Mouse (Mus musculus) ES-Bruce4 (cell line): Measurements from ENCODE around the gene Ppp2r5d. TPM values are rescaled to one million over a fixed set of nuclear protein-coding genes. Genes with fewer than 3 reads are reported as not detected.

ENCODE experiments used
- H3K27ac ChIP-seq: 2 replicates; pipeline ENCODE4 v1.5.1; 2012; ENCODE audit warnings: low read length, inconsistent platforms; ENCODE audit not compliant: insufficient read depth
- H3K27me3 ChIP-seq: 2 replicates; pipeline ENCODE4 v1.6.1; 2012; ENCODE audit warnings: mild to moderate bottlenecking, low read length, inconsistent platforms; ENCODE audit not compliant: control insufficient read depth, poor library complexity, insufficient read depth, severe bottlenecking
- H3K36me3 ChIP-seq: 2 replicates; pipeline ENCODE4 v1.6.1; 2012; ENCODE audit warnings: inconsistent platforms, mild to moderate bottlenecking, low read length, moderate library complexity; ENCODE audit not compliant: control insufficient read depth, poor library complexity, insufficient read depth, severe bottlenecking
- H3K4me1 ChIP-seq: one replicate; pipeline ENCODE4 v1.8.1; 2011; ENCODE audit warnings: low read length; ENCODE audit not compliant: control insufficient read depth, insufficient read depth
- H3K4me3 ChIP-seq: 2 replicates; pipeline ENCODE4 v1.5.1; 2011; ENCODE audit warnings: low read depth, mild to moderate bottlenecking, low read length
- H3K9ac ChIP-seq: 2 replicates; pipeline ENCODE4 v1.6.1; 2012; ENCODE audit warnings: low read depth, mild to moderate bottlenecking, inconsistent platforms; ENCODE audit not compliant: poor library complexity, severe bottlenecking
- H3K9me3 ChIP-seq: replicated peaks from 2 replicates; pipeline ENCODE4 v1.6.1; 2012; ENCODE audit warnings: mild to moderate bottlenecking, low read length, inconsistent platforms; ENCODE audit not compliant: control insufficient read depth, poor library complexity, insufficient read depth, severe bottlenecking
- CTCF ChIP-seq: IDR thresholded peaks from one replicate; pipeline ENCODE4 v1.8.1; 2011; ENCODE audit warnings: low read depth, low read length
- EP300 ChIP-seq: IDR thresholded peaks from 2 replicates; pipeline ENCODE4 v1.6.1; 2011; ENCODE audit warnings: low read depth, low read length; ENCODE audit not compliant: insufficient read depth
- POLR2A ChIP-seq: IDR thresholded peaks from one replicate; pipeline ENCODE4 v1.8.1; 2011; ENCODE audit warnings: low read length; ENCODE audit not compliant: insufficient read depth
- polyA plus RNA-seq: library from polyadenylated mRNA; stranded (reverse); fragments of >200 nt; gene quantifications from 2 replicates; pipeline ENCODE4 v1.2.4, GENCODE M21; 2011; ENCODE audit warnings: low read depth; ENCODE audit not compliant: missing spikeins, insufficient read depth, insufficient read length

Ppp2r5d gene
- polyA plus RNA-seq, 1 experiment = 97.3 TPM

GRCm38 (mm10) chr17:46642060-46642459 lies 62.9 kb downstream of the Ppp2r5d start:
- no peaks in the 10 kb centered on the region for H3K27me3 ChIP-seq
- no peak overlapping the region; the same call in 1 of the 2 replicates for H3K4me3 ChIP-seq
- H3K4me1 ChIP-seq = no peaks in the 10 kb centered on the region
- no peaks in the 10 kb centered on the region for H3K9me3 ChIP-seq
- TF ChIP-seq EP300 = no peak
- no peak for TF ChIP-seq CTCF
- TF ChIP-seq POLR2A = no peak
- no peaks in the 10 kb centered on the region for H3K36me3 ChIP-seq
- no peak overlapping the region for H3K9ac ChIP-seq
- no peak overlapping the region for H3K27ac ChIP-seq

- Histone ChIP-seq H3K4me1 (no peaks in the 10 kb centered on the region), H3K9ac (peak overlapping the region; percentile 15; the same call in 1 of the 2 replicates), H3K4me3 (peak overlapping the region; percentile 21), H3K27me3 (no peaks in the 10 kb centered on the region), H3K9me3 (no peaks in the 10 kb centered on the region), H3K36me3 (no peaks in the 10 kb centered on the region), H3K27ac (no peak overlapping the region)
- TF ChIP-seq POLR2A = no peak
- TF ChIP-seq EP300 = no peak
- no peak for TF ChIP-seq CTCF
Observed at GRCm38 (mm10) chr17:46639929-46640328, 65.0 kb downstream of the Ppp2r5d start.

GRCm38 (mm10) chr17:46636831-46637523 lies 67.9 kb downstream of the Ppp2r5d start:
- no peak for TF ChIP-seq EP300
- no peak for TF ChIP-seq POLR2A
- TF ChIP-seq CTCF = no peak
- Histone ChIP-seq H3K4me3 (no peak overlapping the region), H3K9ac (no peak overlapping the region), H3K4me1 (no peaks in the 10 kb centered on the region), H3K27ac (no peak overlapping the region), H3K27me3 (no peaks in the 10 kb centered on the region), H3K9me3 (no peaks in the 10 kb centered on the region), H3K36me3 (no peaks in the 10 kb centered on the region)

Other genes with a start within 250 kb of the Ppp2r5d start
- 0.90 and 1.3 TPM in 2 replicates for gene Ttbk1, start 217.4 kb downstream of the Ppp2r5d start, polyA plus RNA-seq
- 21.8 and 24.1 TPM in 2 replicates for gene Dnph1, start 208.4 kb downstream of the Ppp2r5d start, polyA plus RNA-seq
- gene Cul9, start 158.7 kb downstream of the Ppp2r5d start, polyA plus RNA-seq = 4.4 and 6.2 TPM in 2 replicates
- 40.5 and 42.0 TPM in 2 replicates for gene Srf, start 148.9 kb downstream of the Ppp2r5d start, polyA plus RNA-seq
- gene Ptk7, start 75.6 kb downstream of the Ppp2r5d start, polyA plus RNA-seq = 110 and 113 TPM in 2 replicates
- 10.1 TPM in 2 replicates for gene Klc4, start 59.1 kb downstream of the Ppp2r5d start, polyA plus RNA-seq
- gene Mrpl2, start 58.9 kb downstream of the Ppp2r5d start, polyA plus RNA-seq = 65.8 and 70.9 TPM in 2 replicates
- gene Cul7, start 54.8 kb downstream of the Ppp2r5d start, polyA plus RNA-seq = 67.1 and 74.8 TPM in 2 replicates
- 48.5 and 60.2 TPM in 2 replicates for gene Rrp36, start 30.8 kb downstream of the Ppp2r5d start, polyA plus RNA-seq
- gene Mea1, start 26.3 kb downstream of the Ppp2r5d start, polyA plus RNA-seq = 142 and 147 TPM in 2 replicates
- gene Klhdc3, start 24.2 kb downstream of the Ppp2r5d start, polyA plus RNA-seq = 90.3 and 97.7 TPM in 2 replicates
- 13.0 and 13.4 TPM in 2 replicates for gene Pex6, start 6.4 kb upstream of the Ppp2r5d start, polyA plus RNA-seq
- gene Gnmt, start 24.1 kb upstream of the Ppp2r5d start, polyA plus RNA-seq = 3.9 and 4.1 TPM in 2 replicates
- 31.2 and 37.2 TPM in 2 replicates for gene Cnpy3, start 47.1 kb upstream of the Ppp2r5d start, polyA plus RNA-seq
- gene Ptcra, start 58.6 kb upstream of the Ppp2r5d start, polyA plus RNA-seq = 1.1 and 1.7 TPM in 2 replicates
- gene 2310039H08Rik, start 67.5 kb upstream of the Ppp2r5d start, polyA plus RNA-seq = 6.7 and 7.2 TPM in 2 replicates
- 167 and 196 TPM in 2 replicates for gene Rpl7l1, start 77.6 kb upstream of the Ppp2r5d start, polyA plus RNA-seq
- gene Bicral, start 153.4 kb upstream of the Ppp2r5d start, polyA plus RNA-seq = 24.2 and 26.7 TPM in 2 replicates
- gene Tbcc, start 185.6 kb upstream of the Ppp2r5d start, polyA plus RNA-seq = 10.6 and 10.8 TPM in 2 replicates
- not detected in 2 replicates for gene Prph2, start 205.3 kb upstream of the Ppp2r5d start, polyA plus RNA-seq